Mouse (Mus musculus) thymus, postnatal 10 days (tissue): ENCODE results near the gene Klk1.

ENCODE experiments used
- DNase-seq, 2 experiments: peaks; one replicate each; pipeline ENCODE4 v3.0.0; 2021; ENCODE audit warnings: low spot score in 2 of 2

Gene Klk1

DNA sequence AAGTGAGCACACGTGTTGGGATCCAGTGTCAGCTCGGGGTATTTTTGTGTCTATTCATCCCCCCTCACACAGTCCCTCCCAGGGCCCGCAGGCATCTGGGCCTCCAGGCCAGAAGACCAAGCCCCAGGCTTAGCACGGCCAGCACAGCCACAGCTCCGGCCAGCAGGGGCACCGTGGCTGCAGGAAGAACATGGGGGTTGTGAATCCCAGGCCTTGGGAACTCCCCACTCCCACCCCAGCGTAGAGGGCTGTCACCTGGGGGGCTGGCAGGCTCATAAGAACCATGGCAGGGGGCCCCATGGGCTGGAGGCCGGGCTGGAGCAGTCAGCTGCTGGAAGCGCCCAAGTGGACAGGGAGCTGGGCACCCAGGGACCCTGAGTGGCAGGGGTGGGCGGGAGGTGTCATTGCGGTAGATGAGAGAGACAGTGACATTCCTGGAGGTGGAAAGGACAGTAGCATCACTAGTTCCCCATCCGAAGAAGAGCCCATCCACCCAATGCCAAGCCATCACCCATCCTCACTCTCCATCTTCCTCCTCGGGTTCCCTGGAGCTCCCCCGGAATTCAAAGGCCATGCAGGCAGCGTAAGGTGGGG is 28.0 kb downstream of the Klk1 start:
- no peak for DNase-seq

DNA sequence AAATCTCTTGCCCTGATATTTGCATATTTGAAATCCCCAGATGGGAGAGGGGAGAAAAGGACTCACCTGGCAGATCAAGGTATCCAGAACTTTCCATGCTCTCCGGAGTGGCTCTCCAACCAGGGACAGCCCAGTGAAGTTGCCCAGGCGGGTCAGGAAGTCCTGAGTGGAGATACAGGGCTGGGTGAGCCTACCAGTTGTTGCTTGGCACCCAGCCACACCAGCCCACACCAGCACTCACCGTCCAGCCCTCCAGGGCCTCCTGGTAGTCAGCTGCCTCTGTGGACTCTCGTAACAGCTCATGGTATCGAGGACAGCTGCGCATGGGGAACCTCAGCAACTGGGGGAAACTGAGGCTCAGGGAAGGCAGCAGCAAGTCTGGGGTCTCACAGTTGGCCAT is 29.8 kb downstream of the Klk1 start:
- no peak for DNase-seq

DNA sequence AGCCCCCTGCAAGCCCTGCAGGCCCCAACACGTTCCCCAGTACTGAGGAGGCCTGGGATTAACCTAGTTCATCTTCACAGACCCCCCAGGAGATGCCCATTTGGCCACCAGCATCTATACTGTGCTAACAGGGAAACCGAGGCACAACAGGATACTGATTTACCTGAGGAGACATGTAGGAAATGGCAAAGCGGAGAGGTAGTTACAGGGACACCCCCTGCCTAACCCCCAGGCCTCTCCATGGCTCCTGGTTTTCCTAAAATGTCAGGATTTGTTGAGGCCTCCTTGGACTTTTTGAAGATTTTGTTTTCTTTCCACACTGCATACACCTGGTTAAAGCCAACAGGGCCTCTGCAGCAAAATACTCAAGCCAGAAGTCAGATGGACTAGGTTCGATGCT is 32.1 kb downstream of the Klk1 start, which contains the start of gene Acp4:
Gene Acp4, minus strand, starts transcription at position 101 of the 400 bp plus-strand sequence.
- DNase-seq, result no peak

DNA sequence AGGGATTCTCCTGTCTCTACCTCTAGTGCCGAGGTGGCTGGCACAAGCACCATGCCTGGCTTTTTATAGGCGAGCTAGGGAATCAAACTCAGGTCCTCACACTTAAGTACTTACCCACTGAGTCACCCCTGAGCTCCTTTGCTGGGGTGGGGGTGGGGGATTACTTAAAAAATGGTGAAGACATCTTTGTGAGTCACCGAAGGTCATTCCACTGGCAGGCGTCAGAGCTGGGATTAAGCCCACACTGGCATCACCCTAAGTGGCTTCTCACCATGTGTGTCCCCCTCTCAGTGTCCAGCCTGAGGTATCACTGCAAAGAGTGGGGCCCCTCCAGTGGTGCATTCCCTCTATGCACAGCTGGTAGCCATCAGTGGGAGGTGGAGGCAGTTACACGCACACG is 35.2 kb downstream of the Klk1 start:
- DNase-seq, result no peak

DNA sequence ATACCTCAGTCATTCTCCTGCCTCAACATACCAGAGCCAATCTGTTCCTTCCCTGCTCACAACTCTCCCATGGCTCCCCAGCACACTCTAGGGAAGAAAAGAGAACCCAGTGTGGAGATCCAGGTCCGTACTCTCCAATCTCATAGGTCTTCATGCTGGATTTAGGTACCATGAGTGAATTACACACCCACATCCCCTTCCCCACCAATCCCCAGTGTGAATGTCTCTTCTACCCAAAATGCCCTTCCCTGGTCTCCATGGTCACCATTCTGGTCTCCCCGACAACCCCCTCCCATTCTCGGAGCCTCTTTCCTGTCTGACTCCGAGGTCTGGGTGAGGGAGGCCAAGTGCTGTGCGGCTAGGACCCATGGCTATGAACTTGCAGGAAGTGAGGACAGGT is 36.0 kb downstream of the Klk1 start, which contains the start of gene Gm15517:
Gene Gm15517, plus strand, starts transcription at position 301 of the 400 bp plus-strand sequence.
- DNase-seq, result no peak

DNA sequence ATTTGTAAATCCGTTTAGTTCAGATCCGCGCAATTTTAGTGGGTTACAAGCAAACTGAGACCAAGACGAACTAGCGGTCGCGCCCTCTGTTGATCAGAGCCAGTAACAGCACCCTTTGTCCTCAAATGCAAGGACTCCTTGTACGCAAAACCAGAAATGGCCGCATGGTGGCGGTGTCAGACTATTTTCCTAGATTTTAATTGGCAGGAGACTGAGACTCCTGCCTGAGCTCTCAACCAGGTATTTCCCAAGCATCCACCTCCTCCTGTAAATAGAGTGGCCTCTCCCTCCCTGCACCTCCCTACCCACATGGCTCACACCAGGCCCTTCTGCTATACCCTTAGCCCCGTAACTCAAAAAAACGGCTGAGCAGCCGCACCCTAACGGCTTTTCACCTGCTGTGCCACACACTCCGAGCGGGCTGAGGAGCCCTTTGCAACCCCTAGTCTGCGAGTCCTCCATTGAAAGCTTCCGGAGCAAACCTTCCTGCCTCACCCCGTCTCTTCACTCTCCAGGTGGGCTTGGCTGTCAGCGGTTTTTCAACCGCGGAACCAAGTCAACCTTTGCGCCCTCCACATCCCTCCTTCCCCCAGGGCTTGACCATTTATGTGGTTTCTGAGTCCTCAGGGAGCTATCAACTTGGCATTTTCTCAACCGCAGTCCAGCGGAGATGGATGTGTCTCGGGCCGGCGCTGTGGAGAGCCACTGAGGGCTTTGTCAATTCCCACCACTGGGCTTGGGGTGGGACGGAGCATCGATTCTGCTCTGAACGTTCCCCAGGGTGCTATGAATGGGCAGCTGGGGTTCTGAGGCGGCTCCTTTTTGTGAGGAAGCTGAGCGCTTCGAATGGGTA is 37.9 kb downstream of the Klk1 start:
- peak; percentile 83 to 95 for DNase-seq

DNA sequence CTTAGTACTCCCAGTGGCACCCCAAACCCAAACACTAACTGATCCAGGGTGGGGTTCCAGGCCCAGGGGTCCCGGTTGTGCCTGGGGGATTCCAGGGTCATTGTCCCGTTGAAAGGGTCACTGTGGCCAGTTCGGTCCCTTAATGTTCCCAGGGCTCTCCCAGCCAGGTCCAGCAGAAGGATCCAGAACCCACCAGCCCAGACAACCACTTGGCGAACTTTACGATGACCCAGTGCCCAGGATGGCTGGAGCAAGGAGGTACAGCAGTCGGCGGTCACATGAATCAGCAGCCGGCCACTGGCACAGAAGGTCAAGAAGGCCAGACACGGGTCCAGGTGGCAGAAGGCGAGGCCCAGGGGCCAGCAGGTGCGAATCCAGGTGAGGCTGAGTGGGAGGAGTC is 43.0 kb downstream of the Klk1 start:
- DNase-seq, result no peak

DNA sequence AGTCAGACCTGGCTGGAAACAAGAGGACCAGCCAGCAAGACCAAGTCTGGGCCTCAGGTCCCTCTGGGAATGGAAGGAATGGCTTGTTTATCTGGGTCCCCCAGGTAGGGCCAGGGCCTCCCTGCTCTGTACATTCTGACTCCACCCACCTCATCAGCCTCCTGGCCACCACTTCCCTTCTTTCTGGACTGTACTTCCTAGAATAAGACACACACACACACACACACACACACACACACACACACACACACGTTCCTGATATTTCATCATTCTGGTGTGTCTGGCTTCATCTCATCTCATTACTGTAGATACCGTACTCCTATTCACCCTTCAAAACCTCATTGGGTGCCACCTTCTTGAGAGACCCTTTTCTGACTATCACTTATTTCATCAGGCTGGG is 44.2 kb downstream of the Klk1 start:
- no peak for DNase-seq

DNA sequence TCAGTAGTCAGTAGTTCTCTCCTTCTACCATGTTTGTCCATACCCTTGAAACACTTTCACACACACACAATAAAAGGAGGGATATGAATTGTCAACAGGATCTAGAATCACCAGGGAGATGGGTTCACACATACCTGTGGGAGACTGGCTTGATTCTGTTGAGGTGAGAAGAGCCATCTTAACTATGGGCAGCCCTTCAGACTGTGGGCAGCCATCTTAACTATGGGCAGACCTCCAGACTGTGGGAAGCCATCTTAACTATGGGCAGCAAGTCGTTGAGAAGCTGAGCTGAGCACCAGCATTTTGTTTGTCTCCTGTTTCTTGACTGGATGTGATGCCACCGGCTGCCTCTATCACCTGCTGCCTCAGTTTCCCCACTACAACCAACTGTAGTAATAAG is 46.1 kb downstream of the Klk1 start:
- no peak for DNase-seq

DNA sequence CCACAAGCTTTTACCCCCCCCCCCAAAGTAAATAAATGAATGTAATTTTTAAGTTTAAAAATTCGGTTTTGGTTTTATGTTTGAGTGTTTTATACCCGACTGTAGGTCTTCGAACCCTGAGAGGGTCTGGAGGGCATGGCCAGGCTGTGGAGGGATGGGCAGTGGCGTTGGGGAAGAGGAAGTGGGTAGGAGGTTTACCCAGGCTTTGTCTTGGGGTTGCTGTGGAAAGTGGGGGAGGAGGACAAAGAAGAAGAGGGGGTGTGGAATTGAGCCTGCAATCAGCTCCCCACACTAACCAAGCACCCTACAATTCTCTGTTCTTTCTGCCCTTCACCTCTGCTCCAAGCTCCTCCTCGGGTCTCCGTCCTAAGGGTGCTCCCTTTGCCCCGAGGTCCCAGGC is 47.4 kb downstream of the Klk1 start:
- no peak for DNase-seq

DNA sequence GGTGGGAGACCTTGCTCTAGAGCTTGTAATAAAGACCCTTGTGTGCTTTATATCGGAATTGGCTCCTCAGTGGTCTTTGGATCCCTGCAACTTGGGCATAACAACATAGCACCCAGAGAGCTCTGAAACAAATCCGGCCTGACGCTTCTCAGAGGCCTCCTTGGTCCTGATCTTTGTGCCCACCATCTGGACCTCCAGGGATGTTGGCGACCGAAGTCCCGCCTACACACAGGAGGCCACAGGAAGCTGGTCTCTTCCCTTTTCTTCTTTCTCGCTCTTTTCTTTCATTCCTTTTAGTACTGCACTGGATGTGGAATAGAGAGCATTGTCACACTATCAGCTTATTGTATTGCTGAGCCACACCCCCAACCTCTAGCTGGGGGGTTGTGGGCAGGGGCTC is 48.3 kb downstream of the Klk1 start:
- no peak for DNase-seq

DNA sequence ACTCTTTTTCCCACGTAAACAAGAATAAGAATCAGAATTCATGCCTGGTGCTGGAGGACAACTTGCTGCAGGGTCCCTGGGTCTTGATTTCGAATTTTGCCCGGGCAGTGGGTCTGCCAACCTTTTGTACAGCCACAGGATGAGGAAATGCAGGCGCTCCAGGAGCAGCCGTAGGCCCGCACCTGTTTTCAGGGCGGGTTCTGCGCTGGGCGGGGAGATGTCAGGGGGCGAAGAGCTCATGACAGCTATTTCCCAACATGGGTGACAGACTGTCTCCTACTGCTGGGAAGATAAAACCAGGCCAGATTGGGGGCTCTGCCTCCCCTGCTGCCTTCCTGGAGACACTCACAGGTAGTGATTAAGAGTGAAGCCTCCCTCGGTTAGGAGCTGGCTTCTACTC is 48.9 kb downstream of the Klk1 start:
- no peak for DNase-seq

DNA sequence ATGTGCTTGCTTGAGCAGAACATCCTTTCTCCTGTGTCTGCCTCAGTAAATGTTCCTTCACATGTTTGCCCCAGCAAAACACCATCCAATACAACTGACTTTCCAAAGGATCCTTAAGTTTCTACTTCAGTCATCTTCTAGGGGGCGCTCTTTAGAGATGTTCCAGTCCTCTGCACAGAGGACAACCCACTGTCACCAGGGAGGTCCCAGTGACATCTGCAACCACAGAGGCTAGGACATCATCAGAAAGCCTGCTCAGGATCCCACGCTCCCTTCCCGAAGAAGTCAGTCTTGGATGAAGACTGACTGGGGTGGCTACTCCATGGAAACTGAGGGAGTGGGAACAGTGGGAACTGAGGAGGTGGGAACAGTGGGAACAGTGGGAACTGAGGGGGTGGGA is 50.4 kb downstream of the Klk1 start:
- no peak for DNase-seq

DNA sequence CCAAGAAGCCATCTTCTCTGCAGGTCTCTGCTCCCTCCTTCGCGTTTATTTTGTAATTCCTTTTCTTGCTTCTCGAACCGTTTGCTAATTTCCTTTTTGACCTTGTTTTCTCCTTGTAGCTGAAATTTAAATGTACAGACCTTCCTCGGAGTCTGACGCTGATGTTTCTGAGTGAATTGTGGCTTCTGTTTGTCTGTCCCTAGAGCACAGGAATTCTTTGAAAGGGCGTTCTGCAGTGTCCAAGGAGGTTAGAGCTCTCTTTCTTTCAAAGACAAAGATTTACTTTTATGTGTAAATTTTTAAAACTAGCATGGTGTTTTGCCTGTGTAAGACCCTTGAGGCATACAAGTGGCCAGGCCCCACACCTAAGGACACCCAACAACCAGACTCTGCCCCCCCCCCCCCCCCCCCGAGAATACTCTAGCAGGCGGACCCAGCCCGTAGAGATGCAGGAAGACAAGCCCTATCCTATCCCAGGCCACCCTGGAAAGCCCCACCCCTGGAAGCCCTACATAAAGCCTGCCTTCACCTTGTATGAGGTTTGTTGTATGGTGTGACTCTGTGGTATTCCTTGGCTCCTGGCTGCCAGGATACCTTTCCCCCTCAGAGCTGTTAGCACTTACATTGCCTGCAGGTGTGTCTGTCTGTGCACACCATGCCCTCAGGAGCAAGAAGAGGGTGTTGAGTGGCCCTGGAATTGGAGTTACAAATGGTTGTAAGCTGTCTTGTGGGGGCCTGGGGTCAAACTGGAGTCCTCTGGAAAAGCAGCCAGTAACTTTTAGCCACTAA is 51.5 kb downstream of the Klk1 start:
- DNase-seq, result no peak

DNA sequence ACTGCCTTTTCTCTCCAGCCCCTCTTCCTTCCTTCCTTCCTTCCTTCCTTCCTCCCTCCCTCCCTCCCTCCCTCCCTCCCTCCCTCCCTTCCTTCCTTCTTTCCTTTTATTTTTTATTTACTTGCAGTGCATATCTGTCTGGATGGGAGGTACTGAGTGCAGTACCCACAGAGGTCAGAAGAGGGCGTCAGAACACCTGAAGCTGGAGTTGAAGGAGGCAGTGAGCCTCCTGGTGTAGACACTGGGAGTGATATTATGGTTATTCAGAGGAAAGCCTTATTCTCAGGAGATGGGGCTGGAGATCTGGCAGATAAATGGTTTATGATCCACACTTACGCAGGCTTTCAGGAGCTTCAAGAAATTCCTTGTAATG is 52.1 kb downstream of the Klk1 start:
- no peak for DNase-seq
